Mouse (Mus musculus): ENCODE results near the gene Mycl.
A peak's percentile ranks its signal among the peaks of the same experiment; 100 is the strongest.
"Not testable (repeated sequence)": the region's sequence is repeated elsewhere in the genome, so short reads cannot be mapped to it uniquely, and the experiment has no call there.

Mycl gene

DNA sequence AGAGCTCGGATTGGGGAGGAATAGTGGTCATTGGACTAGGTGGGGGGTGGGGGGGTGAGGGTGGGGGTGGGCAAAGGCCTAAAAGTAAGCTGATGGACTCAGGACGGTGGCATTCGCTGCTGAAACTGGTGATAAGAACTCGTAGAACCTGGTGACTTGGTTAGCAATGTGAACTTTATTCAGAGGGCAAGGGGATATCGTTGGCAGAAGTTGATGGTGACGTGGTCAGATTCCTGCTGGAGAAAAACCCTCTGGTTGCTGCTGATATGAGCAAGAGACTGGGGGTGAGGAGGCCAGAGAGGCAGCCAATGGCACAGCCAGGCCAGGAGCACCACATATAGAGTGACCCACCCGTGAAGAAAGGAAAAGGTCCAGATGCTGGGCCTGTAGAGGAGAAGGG lies 14.2 kb upstream of the Mycl start:
- DNase-seq (ENCODE audit: low spot score): no peak

- no peak for DNase-seq (ENCODE audit: low spot score)
Observed at GRCm38 (mm10) chr4:122981930-122982329, 13.5 kb upstream of the Mycl start.

DNA sequence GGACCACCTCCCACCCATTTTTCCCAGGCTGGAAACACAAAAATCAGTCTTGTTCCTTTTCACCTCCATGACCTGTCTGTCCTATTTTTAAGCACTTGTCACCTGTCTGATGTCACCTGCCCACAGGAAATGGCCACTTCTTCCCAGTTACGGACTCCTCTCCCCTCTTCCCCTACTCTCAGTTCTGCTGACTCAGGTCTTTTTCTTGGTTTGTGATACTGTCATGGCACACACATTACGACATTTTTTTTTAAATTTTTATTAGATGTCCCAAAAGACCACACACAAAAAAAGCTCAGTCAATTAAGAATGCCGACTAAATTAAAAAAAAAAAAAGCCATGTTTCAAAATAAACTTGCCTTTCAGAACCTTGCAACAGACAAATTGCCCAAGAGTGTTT lies 12.9 kb upstream of the Mycl start:
- no peak for DNase-seq (ENCODE audit: low spot score)

- no peak for DNase-seq (ENCODE audit: low spot score)
Observed at GRCm38 (mm10) chr4:122983486-122984261, 11.8 kb upstream of the Mycl start.

DNA sequence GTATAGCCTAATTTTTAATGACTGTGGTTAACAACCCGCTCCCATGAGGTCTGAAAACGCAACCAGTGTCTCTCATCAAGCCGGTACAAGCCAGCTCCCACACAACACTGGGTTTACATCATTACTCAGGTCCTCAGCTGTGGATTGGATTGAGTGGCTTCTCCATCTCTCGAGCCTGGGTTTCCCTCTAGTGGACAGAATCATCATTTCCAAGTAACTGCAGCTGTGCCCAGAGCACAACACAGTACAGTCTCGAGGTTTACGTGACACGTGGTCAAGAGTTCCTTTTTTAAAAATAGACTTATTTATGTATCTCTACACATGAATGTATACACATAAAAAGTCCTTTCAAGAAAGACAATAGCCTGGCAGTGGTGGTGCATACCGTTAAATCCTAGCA lies 10.3 kb upstream of the Mycl start:
- no peak for DNase-seq (ENCODE audit: low spot score)

DNA sequence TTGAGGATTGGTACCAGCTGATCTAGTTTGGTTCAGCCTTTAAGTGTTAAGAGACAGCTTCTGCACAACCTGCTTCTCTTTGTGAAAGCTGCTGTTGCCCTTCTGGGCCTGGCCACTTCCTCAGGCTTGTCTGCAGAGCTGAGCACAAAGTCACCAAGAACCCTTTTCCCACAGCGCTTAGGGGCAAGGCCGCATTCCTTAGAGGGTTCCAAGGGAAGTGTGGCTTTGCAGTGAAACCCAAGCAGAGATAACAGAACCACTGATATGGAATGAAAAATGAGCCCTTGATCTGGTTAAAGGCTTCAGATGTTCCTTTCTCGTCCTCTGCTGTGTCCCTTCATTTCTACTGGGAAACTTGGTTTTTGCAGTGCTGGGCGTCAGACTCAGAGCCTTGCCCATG lies 8.0 kb upstream of the Mycl start:
- DNase-seq (ENCODE audit: low spot score): no peak

DNA sequence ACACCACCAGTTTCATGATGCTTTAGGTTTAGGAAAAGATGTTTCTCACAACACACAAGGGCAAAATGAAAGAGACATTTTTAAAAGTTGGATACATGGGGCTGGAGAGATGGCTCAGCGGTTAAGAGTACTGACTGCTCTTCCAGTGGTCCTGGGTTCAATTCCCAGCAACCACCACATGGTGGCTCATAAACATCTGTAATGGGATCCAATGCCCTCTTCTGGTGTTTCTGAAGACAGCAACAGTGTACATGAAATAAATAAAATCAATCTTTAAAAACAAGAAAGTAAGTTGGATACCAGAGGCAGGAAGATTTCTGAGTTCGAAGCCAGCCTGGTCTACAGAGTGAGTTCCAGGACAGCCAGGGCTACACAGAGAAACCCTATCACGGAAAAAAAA lies 7.4 kb upstream of the Mycl start:
- not testable (repeated sequence) for DNase-seq (ENCODE audit: low spot score)

DNA sequence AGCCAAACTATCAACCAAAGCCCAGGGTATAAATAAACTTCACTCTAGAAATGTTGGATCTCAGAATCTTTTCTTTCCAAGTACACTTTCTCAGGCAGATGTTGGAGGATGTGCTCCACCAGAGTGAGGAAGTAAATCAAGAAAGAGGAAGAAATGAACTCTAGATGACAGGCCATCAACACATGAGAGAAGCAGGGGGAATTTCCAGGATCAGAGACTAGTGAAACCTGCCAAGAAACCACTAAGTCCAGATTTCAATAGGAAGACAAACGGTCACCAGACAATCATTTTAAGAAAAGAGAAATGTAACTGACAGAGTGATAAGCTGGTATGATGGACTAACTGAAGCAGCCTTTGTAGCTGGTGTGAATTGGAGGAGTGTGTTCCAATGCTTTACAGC lies 4.3 kb upstream of the Mycl start:
- DNase-seq (ENCODE audit: low spot score): no peak

- no peak for DNase-seq (ENCODE audit: low spot score)
Observed at GRCm38 (mm10) chr4:122992276-122992675, 3.2 kb upstream of the Mycl start.

GRCm38 (mm10) chr4:122996221-122996617 lies 767 bp downstream of the Mycl start:
- peak; percentile 30 for DNase-seq (ENCODE audit: low spot score)

DNA sequence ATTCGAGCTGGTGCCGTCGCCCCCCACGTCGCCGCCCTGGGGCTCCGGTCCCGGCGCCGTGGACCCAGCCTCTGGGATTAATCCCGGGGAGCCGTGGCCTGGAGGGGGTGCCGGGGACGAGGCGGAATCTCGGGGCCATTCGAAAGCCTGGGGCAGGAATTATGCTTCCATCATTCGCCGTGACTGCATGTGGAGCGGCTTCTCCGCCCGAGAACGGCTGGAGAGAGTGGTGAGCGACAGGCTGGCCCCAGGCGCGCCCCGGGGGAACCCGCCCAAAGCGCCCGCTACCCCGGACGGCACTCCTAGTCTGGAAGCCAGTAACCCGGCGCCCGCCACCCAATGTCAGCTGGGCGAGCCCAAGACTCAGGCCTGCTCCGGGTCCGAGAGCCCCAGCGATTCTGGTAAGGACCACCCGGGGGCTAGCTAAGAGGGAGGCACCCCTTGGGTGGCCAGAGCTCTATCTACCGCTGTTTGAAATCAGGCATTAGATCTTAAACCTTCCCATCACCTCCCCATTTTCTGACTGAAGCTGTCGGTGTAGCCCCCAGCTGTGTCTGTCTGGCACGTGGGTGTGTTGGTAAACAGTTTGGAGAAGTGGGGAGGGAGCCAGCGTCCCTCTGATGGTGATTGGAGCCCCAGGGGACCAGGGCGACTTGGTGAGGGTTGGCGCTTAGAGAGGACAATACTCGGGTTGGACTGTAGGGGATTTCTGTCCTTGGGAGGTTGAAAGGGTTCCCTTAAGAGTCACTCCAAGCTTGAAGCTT lies 1.3 kb downstream of the Mycl start:
- peak; percentile 24 for DNase-seq (ENCODE audit: low spot score)

DNA sequence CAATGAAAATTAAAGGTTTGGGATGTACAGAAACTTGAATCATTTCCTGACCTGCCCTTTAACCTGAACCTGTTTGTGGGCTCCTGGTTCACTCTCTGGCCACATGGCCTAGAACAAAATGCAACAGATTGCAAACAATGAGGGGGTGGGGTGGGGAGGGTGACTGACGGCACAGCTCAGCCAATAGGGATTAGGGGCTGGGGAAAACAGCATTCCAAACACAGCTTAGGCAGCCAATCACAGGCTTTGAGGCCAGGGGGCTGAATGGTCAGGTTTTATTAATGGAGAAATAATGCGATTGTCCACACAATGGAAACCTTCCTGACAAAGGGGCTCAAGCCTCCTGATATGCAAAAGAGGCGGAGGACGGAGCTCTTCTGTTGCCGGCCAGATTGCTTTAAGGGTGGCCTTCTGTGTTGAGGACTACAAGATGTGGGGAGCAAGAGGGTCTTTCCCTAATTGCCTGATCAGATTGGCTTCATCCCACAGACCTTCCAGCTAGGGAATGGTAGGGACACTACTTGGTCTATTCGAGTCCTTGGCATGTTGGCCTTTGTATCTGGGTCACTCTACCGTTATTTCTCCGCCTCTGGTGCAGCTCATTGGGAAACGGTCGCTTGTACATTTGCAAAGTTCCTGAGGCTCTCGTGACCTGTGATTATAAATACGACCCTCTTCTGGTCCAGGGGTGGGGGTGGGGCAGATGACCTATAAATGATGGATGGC lies 3.2 kb downstream of the Mycl start:
- DNase-seq (ENCODE audit: low spot score): no peak

DNA sequence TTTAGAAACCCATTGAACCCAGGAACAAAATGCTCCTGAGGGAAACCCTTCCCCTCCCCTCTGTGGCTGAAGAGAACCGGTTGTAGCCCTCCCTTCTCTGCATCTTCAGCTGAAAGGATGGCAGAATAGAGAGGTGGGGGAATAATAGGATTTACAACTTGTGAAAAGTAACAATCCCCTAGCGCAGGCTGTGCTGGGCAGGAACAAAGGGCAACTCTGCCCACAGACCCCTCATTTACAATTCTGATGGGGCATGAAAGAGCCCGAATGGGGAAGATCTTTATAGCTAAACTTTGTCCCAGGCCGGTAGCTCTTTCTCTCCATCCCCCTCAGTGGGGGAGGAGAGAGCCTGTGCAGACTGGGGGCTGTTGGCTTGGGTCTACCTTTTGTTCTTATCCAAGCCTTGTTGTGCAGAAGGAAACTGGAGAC lies 3.8 kb downstream of the Mycl start:
- DNase-seq (ENCODE audit: low spot score): no peak

DNA sequence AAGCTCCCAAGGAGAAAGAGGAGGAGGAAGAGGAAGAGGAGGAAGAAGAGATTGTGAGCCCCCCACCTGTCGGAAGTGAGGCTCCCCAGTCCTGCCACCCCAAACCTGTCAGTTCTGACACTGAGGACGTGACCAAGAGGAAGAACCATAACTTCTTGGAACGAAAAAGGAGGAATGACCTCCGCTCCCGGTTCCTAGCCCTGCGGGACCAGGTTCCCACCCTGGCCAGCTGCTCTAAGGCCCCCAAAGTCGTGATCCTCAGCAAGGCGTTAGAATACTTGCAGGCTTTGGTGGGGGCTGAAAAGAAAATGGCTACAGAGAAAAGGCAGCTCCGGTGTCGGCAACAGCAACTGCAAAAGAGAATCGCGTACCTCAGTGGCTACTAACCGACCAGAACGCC lies 4.7 kb downstream of the Mycl start:
- no peak for DNase-seq (ENCODE audit: low spot score)

GRCm38 (mm10) chr4:123000617-123001342 lies 5.3 kb downstream of the Mycl start:
- DNase-seq (ENCODE audit: low spot score): no peak

GRCm38 (mm10) chr4:123005054-123005966 lies 9.9 kb downstream of the Mycl start:
- DNase-seq (ENCODE audit: low spot score): no peak

DNA sequence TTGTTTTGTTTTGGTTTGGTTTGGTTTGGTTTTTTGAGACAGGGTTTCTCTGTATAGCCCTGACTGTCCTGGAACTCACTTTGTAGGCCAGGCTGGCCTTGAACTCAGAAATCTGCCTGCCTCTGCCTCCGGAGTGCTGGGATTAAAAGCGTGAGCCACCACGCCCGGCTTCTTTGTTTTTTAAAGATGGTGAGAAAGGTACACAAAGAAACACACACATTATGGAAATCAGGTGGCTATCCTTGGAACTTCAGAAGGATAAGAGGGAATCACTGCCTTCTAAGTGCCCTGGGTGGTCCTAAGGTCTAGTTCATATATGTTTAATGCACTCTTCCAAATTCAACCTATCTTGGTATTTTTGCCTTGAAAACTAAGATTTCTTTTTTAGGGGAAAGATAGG lies 17.0 kb downstream of the Mycl start:
- DNase-seq (ENCODE audit: low spot score): not testable (repeated sequence)

DNA sequence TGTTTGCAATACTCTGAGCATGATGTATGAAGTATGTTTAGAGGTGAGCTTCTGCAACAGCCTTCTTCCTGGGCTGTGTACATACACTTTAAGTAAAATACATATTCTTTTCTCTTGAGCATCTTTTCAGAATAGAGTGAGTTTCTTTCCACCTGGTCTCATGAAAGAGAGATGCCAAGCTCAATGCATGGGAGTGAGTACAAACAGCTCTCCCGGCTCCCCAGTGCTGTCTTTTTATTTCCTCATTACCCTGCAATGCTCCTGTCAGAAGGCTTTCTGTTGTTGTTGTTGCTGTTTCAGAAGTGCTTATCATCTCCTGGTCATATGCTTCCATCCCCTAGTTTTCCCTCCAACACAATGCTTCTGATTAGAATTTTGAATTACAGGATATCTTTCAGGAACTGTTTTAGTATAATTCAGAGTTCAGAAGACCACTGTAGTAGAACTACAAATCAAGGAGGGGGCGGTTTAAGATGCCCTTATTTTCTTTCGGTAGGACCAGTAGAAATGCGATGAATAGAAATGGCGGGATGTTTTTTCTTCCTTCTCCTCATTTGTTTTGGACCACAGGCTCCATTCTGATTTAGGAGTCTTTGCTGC lies 18.0 kb downstream of the Mycl start:
- DNase-seq (ENCODE audit: low spot score): no peak

DNA sequence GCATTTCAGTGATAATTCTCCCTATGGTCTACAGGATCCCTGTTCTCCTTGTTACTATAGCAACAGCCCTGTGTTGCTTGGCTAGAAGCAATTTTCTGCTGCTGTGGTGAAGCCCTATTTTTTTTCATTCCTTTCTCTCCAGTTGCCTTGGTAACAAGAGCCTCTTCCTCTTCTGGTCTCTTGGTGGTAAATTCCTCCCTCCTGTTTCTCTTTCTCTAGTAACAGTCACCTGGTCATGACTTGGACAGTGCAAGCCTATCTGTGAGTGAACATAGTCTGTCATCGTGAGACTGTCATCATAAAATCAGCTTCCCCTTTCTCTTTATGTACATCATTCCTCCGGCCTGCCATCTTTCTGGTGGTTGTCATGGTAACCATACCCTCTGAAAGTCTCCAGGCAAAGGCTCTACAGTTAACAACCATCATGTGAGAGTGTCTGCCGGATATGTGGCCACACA lies 18.5 kb downstream of the Mycl start:
- no peak for DNase-seq (ENCODE audit: low spot score)

DNA sequence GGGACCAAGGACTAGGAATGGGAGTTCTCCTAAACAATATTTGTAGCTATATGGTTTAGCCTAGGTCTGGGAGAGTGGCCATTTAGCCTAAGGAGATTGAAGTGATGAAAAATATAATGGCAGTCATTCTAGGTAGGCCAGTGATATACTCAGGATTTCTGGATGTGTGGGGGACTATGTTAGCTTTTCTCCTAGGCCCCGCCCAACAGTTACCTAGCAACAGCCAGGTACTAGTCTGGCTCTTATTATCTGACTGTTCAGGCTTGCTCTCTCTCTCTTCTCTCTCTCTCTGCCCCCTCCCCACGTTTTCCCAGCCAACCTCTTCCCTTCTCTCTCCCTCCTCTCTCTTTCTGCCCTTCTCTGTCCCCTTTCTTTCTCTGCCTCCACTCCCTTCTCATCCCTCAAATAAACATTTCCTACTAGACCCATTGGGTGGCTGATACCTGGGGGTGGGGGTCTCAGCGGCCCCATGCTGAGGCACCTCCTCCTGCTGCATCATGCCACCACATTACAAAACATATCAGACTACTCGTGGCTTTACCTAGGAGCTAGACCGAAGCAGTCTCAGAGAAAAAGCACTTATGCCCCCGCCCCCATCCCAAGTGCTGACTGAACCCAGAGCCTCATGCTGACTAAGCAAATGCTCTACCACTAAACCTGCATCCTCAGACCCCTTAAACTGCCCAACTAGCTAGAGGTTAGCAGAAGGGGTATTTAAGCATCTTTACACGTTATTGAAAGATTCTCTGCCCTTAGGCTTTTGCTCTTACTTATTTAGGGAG lies 19.2 kb downstream of the Mycl start:
- DNase-seq (ENCODE audit: low spot score): no peak

Data from ovary, postnatal 10 days (tissue).